In genomic region chr15:38602187-38602870, GRCm38 (mm10) we compare ENCODE assay signal across 8 mouse cellular contexts.
DNase-seq lines count a peak whose midpoint lies in the region; ATAC-seq and TF ChIP-seq lines count a peak whose summit lies in the region.

No protein-coding gene starts in this region.

- H3K36me3 ChIP-seq in intestine, postnatal 0 days (ENCODE audit: control insufficient read depth, insufficient read depth): no peaks in the 10 kb centered on the region
- no peaks in the 10 kb centered on the region for H3K36me3 ChIP-seq in intestine, embryonic 15.5 days
- H3K36me3 ChIP-seq in heart, postnatal 0 days (replicated peaks; ENCODE audit: control insufficient read depth, insufficient read depth, low read length): no peaks in the 10 kb centered on the region
- no peaks in the 10 kb centered on the region for H3K36me3 ChIP-seq in midbrain, embryonic 14.5 days (ENCODE audit: control insufficient read depth, insufficient read depth, low read length)

- ATAC-seq in intestine, postnatal 0 days: 0 out of 2 replicates have a peak, but pooled peaks have one; percentile 25
- no peak for ATAC-seq in intestine, embryonic 15.5 days
- peak; percentile 69 for ATAC-seq in heart, postnatal 0 days (ENCODE audit: insufficient read depth, low read depth)
- ATAC-seq in midbrain, embryonic 14.5 days (ENCODE audit: low FRiP score, low TSS enrichment): no peak

- no peaks in the 10 kb centered on the region for H3K4me1 ChIP-seq in intestine, postnatal 0 days (replicated peaks; ENCODE audit: control insufficient read depth, insufficient read depth, low read length)
- no peaks in the 10 kb centered on the region for H3K4me1 ChIP-seq in intestine, embryonic 15.5 days (replicated peaks)
- peaks cover 22% of the 10 kb centered on the region for H3K4me1 ChIP-seq in heart, postnatal 0 days (ENCODE audit: control insufficient read depth, insufficient read depth)
- H3K4me1 ChIP-seq in lung, adult 2 months (ENCODE audit: control insufficient read depth, insufficient read depth, low read length): no peaks in the 10 kb centered on the region; the same call in 1 of the 2 replicates
- H3K4me1 ChIP-seq in midbrain, embryonic 14.5 days (ENCODE audit: control insufficient read depth, insufficient read depth, low read length): no peaks in the 10 kb centered on the region

- no peak for TF ChIP-seq CTCF in intestine, postnatal 0 days (IDR thresholded peaks at IDR 0.05; ENCODE audit: low read depth)
- no peak for TF ChIP-seq CTCF in brain, embryonic 14.5 days (IDR thresholded peaks at IDR 0.05; ENCODE audit: borderline replicate concordance, extremely low read depth, insufficient read depth, insufficient read length)
- TF ChIP-seq CTCF in heart, postnatal 0 days (IDR thresholded peaks at IDR 0.05; ENCODE audit: low read depth): no peak
- TF ChIP-seq CTCF in lung, adult 2 months (IDR thresholded peaks at IDR 0.05; ENCODE audit: insufficient read depth, low read length): no peak

- no peak overlapping the region for H3K4me2 ChIP-seq in intestine, postnatal 0 days (replicated peaks; ENCODE audit: low read depth)
- no peak overlapping the region for H3K4me2 ChIP-seq in intestine, embryonic 15.5 days (replicated peaks)
- peak overlapping the region; percentile 24; the same call in 1 of the 2 replicates for H3K4me2 ChIP-seq in heart, postnatal 0 days (ENCODE audit: low read depth, low read length)
- H3K4me2 ChIP-seq in midbrain, embryonic 14.5 days (ENCODE audit: low read length): no peak overlapping the region

- no peak overlapping the region for H3K4me3 ChIP-seq in intestine, postnatal 0 days (ENCODE audit: low read depth, low read length)
- H3K4me3 ChIP-seq in intestine, embryonic 15.5 days (replicated peaks): no peak overlapping the region
- no peak overlapping the region for H3K4me3 ChIP-seq in heart, postnatal 0 days (ENCODE audit: low read depth, low read length)
- no peak overlapping the region for H3K4me3 ChIP-seq in lung, adult 2 months (replicated peaks; ENCODE audit: extremely low read depth, low read depth, low read length)
- H3K4me3 ChIP-seq in midbrain, embryonic 14.5 days (replicated peaks; ENCODE audit: low read depth, low read length): no peak overlapping the region

- DNase-seq in brain, embryonic 14.5 days (ENCODE audit: low read depth): peak; percentile 45
- DNase-seq in heart, postnatal 0 days (ENCODE audit: low spot score): peak; percentile 62
- DNase-seq in lung, adult 2 months: peak; percentile 44
- peak; percentile 10 for DNase-seq in right cerebral cortex, postnatal 4 days
- DNase-seq in midbrain, embryonic 14.5 days: no peak
- DNase-seq in kidney, adult 11 months: no peak

- H3K9me3 ChIP-seq in intestine, postnatal 0 days (ENCODE audit: control insufficient read depth): no peaks in the 10 kb centered on the region
- H3K9me3 ChIP-seq in intestine, embryonic 15.5 days: no peaks in the 10 kb centered on the region
- H3K9me3 ChIP-seq in heart, postnatal 0 days (replicated peaks; ENCODE audit: control insufficient read depth, low read length): no peaks in the 10 kb centered on the region
- H3K9me3 ChIP-seq in midbrain, embryonic 14.5 days (ENCODE audit: control insufficient read depth, low read length): no peaks in the 10 kb centered on the region

- no peak overlapping the region for H3K27ac ChIP-seq in intestine, postnatal 0 days (ENCODE audit: low read depth, low read length)
- H3K27ac ChIP-seq in intestine, embryonic 15.5 days: no peak overlapping the region
- peak overlapping the region; percentile 65 for H3K27ac ChIP-seq in heart, postnatal 0 days (ENCODE audit: low read depth)
- no peak overlapping the region for H3K27ac ChIP-seq in midbrain, embryonic 14.5 days (replicated peaks; ENCODE audit: low read depth, low read length)

- no peaks in the 10 kb centered on the region for H3K27me3 ChIP-seq in intestine, postnatal 0 days (replicated peaks; ENCODE audit: control insufficient read depth, insufficient read depth, low read length)
- no peaks in the 10 kb centered on the region for H3K27me3 ChIP-seq in intestine, embryonic 15.5 days (replicated peaks)
- no peaks in the 10 kb centered on the region for H3K27me3 ChIP-seq in heart, postnatal 0 days (ENCODE audit: control insufficient read depth, insufficient read depth, low read length)
- H3K27me3 ChIP-seq in midbrain, embryonic 14.5 days (ENCODE audit: control insufficient read depth, insufficient read depth, low read length): no peaks in the 10 kb centered on the region

- WGBS in intestine, postnatal 0 days: 55% methylated on average over 12 of the region's 12 CpGs
- 45% methylated on average over 12 of the region's 12 CpGs for WGBS in intestine, embryonic 15.5 days
- 28% methylated on average over 12 of the region's 12 CpGs for WGBS in heart, postnatal 0 days
- 36% methylated on average over 12 of the region's 12 CpGs for WGBS in lung, adult 2 months
- 75% methylated on average over 12 of the region's 12 CpGs for WGBS in midbrain, embryonic 14.5 days

- no peak overlapping the region for H3K9ac ChIP-seq in intestine, postnatal 0 days (ENCODE audit: low read depth, low read length)
- H3K9ac ChIP-seq in intestine, embryonic 15.5 days: no peak overlapping the region
- no peak overlapping the region for H3K9ac ChIP-seq in heart, postnatal 0 days (replicated peaks; ENCODE audit: low read depth, low read length)
- H3K9ac ChIP-seq in midbrain, embryonic 14.5 days (replicated peaks; ENCODE audit: low read length): no peak overlapping the region

- TF ChIP-seq POLR2A in brain, embryonic 14.5 days (IDR thresholded peaks at IDR 0.05; ENCODE audit: borderline replicate concordance, extremely low read depth, insufficient read depth, insufficient read length, poor library complexity, severe bottlenecking): no peak
- TF ChIP-seq POLR2A in lung, adult 2 months (IDR thresholded peaks at IDR 0.05; ENCODE audit: borderline replicate concordance, extremely low read depth, low read depth, low read length): no peak

- TF ChIP-seq EP300 in heart, postnatal 0 days (IDR thresholded peaks at IDR 0.05; ENCODE audit: low read depth): no peak

Comparison
In these comparisons a context has a peak if more than half of its experiments do, and no peak if none do; other contexts are left out.
1. ATAC-seq: peak in intestine, postnatal 0 days (single experiment) and heart, postnatal 0 days (single experiment); none in intestine, embryonic 15.5 days (single experiment) and midbrain, embryonic 14.5 days (single experiment).
2. DNase-seq: peak in brain, embryonic 14.5 days (single experiment), heart, postnatal 0 days (single experiment), lung, adult 2 months (single experiment) and right cerebral cortex, postnatal 4 days (single experiment); none in midbrain, embryonic 14.5 days (single experiment) and kidney, adult 11 months (single experiment).